Mouse (Mus musculus) myocyte (in vitro differentiated cells): ENCODE results near the gene Oaf.

Experiments used
- CEBPB ChIP-seq: IDR thresholded peaks from 2 replicates; pipeline ENCODE4 v1.6.1; 2011; ENCODE audit warnings: mild to moderate bottlenecking, moderate library complexity; ENCODE audit not compliant: poor library complexity, insufficient read depth, severe bottlenecking
- E2F4 ChIP-seq: IDR thresholded peaks from one replicate; pipeline ENCODE4 v1.6.1; 2011; ENCODE audit warnings: mild to moderate bottlenecking, control low read depth, moderate library complexity; ENCODE audit not compliant: insufficient read depth
- MAX ChIP-seq: IDR thresholded peaks from one replicate; pipeline ENCODE4 v1.6.1; 2011; ENCODE audit warnings: low read depth, mild to moderate bottlenecking, control low read depth
- MYOG ChIP-seq, 3 experiments: IDR thresholded peaks; one replicate each; pipeline ENCODE4 v1.6.1; 2011; ENCODE audit warnings: control low read depth in 2 of 3, low read depth in 2 of 3, mild to moderate bottlenecking in 2 of 3; ENCODE audit not compliant: insufficient read length in 2 of 3, control insufficient read depth in 1 of 3, insufficient read depth in 1 of 3
- POLR2A ChIP-seq: IDR thresholded peaks from one replicate; pipeline ENCODE4 v1.6.1; 2011; ENCODE audit warnings: low read depth, mild to moderate bottlenecking, control low read depth, moderate library complexity; ENCODE audit not compliant: insufficient read length
- POLR2AphosphoS2 ChIP-seq: IDR thresholded peaks from one replicate; pipeline ENCODE4 v1.6.1; 2011; ENCODE audit warnings: low read depth, control low read depth; ENCODE audit not compliant: insufficient read length
- REST ChIP-seq: IDR thresholded peaks from one replicate; pipeline ENCODE4 v1.6.1; 2011; ENCODE audit warnings: mild to moderate bottlenecking, control low read depth, moderate library complexity; ENCODE audit not compliant: insufficient read depth, insufficient read length
- SRF ChIP-seq: IDR thresholded peaks from one replicate; pipeline ENCODE4 v1.6.1; 2011; ENCODE audit warnings: low read depth; ENCODE audit not compliant: control insufficient read depth, insufficient read length
- TCF12 ChIP-seq: IDR thresholded peaks from one replicate; pipeline ENCODE4 v1.6.1; 2011; ENCODE audit warnings: mild to moderate bottlenecking, control low read depth; ENCODE audit not compliant: poor library complexity, insufficient read depth, severe bottlenecking
- TCF3 ChIP-seq: IDR thresholded peaks from one replicate; pipeline ENCODE4 v1.6.1; 2011; ENCODE audit warnings: low read depth, control low read depth; ENCODE audit not compliant: insufficient read length
- USF1 ChIP-seq: IDR thresholded peaks from one replicate; pipeline ENCODE4 v1.6.1; 2011; ENCODE audit warnings: low read depth, mild to moderate bottlenecking, control low read depth, moderate library complexity

DNA sequence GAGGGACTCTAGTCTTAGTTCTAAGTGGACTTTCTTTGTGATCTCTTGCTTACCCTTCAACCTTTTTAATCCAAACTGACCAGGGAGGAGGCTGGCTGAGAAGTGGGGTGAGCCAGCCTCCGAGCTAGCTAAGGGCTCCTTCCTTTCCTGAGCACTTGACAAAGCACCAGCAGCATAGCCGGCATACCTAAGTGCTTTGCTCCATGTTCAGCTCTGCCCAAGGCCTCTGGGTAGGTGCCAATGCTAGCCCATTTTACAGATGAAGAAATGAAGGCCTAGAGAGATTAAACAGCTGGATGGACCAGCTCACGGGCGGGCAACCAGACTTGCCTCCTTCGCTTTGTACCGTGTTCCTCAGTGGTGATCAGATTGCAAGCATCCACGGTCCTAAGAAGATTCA lies 3.1 kb downstream of the Oaf start:
- TF ChIP-seq MYOG (IDR thresholded peaks at IDR 0.05; ENCODE audit: control insufficient read depth in 1 of 3, insufficient read depth in 1 of 3, insufficient read length in 2 of 3, low read depth in 2 of 3) (no peak), POLR2A (no peak), TCF3 (no peak), MAX (no peak), TCF12 (no peak), E2F4 (no peak), REST (no peak), USF1 (no peak), SRF (no peak), POLR2AphosphoS2 (no peak), CEBPB (no peak)
